Mouse (Mus musculus): ENCODE measurements at regions not wholly inside any gene's neighbourhood (a gene's known extent, or its start where the extent isn't known, plus 50 kb on each side); places are given as distances from the start of the nearest gene placed in this dataset.

DNA sequence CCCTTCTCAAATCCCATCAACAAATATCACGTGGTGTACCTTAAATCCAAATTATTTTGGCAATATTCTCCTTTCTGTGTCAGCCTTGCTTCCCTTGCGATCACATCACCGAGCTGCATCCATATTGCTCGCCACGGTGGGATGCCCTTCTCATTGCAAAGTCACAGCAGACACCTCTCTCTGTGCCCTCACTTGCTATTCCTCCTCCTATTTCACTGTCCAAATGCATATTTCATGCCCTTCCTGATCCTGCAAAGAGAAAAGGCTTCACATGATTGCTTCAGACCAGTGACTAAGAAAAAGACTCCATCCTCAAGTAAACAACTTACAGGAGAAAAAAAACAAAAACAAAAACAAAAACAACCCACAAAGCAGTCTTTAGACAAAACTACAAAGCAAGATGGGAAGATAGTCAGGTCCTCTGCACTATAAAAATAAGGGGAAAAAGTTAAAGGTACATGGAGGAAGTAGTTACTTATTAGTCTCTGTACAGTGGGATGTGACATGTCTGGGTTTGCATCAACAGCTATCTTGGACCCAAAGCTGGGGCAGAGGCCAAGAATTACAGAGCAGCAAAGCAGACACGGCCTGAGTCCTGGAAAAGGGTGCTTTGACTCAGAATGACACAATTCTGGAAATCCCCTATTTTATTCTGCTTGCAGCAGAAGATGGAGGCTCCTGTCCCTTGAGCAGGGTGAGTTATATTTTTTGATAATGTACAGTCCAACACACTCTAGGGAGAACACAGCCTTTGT is 349.3 kb downstream of the Zfp619 start:
- TF ChIP-seq CTCF (IDR thresholded peaks at IDR 0.05; ENCODE audit: control insufficient read depth, insufficient read depth, insufficient replicate concordance, low read depth, low read length) (no peak), POLR2A (IDR thresholded peaks at IDR 0.05; ENCODE audit: control insufficient read depth, low read depth, low read length) (no peak)
